Mouse (Mus musculus): Measurements from ENCODE around the gene Med12l. TPM values are rescaled to one million over a fixed set of nuclear protein-coding genes. Genes with fewer than 3 reads are reported as not detected.
"Not testable (repeated sequence)": the region's sequence is repeated elsewhere in the genome, so short reads cannot be mapped to it uniquely, and the experiment has no call there.

Med12l gene
- polyA plus RNA-seq, 1 experiment from 2014 or later, result 1.8 TPM

DNA sequence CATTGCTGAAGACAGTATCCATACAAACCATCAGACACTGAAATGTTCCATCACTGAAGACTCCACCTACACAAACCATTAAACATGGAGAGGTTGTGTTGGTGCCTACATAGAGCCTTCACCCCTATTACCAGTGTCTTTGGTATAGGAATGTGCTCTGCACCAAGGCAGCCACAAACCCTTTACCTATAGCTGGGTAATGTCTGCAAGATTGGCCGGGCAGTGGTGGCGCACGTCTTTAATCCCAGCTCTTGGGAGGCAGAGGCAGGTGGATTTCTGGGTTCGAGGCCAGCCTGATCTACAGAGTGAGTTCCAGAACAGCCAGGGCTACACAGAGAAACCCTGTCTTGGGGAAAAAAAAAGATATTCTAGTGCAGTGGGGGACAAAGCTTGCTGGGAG lies 107.7 kb downstream of the Med12l start:
- H3K36me3 ChIP-seq; H3K4me3 ChIP-seq; H3K27ac ChIP-seq; H3K27me3 ChIP-seq; H3K4me2 ChIP-seq (replicated peaks); H3K9me3 ChIP-seq; ATAC-seq (ENCODE audit: low FRiP score, low read depth); H3K4me1 ChIP-seq; H3K9ac ChIP-seq: not testable (repeated sequence)
- WGBS, result 89% methylated on average over 4 of the region's 4 CpGs

DNA sequence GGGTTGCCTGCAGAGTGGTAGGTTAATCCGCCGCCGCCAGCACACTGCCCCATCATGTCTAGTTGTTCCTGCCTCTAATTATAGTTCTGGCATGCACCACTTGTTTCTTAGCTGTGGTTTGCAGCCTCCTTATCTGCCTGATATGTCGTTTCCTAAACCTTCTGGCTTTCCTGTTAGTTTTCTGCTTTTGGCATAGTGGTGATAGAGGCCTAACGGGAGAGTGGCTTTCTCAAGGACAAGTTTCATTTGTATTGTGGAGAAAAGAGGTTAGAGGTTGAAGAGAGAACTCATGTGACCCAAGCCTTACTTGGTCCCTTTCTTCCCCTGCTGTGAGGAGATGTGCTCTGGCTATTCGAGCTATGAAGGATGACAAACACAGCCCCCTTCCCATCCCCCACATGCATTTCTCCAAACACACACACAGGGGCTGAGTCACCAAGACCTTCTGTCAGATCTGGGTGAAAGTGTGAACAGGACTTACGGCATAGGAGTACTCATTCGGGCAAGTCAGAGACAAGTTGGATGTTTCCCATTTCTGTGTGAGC lies 108.4 kb downstream of the Med12l start:
- no peaks in the 10 kb centered on the region for H3K36me3 ChIP-seq
- no peaks in the 10 kb centered on the region for H3K4me1 ChIP-seq
- WGBS, result 82% methylated on average over 8 of the region's 8 CpGs
- no peak overlapping the region for H3K4me3 ChIP-seq
- no peak for ATAC-seq (ENCODE audit: low FRiP score, low read depth)
- H3K27ac ChIP-seq, result no peak overlapping the region
- H3K9me3 ChIP-seq, result no peaks in the 10 kb centered on the region
- no peak overlapping the region for H3K4me2 ChIP-seq (replicated peaks)
- H3K27me3 ChIP-seq, result no peaks in the 10 kb centered on the region
- no peak overlapping the region for H3K9ac ChIP-seq

DNA sequence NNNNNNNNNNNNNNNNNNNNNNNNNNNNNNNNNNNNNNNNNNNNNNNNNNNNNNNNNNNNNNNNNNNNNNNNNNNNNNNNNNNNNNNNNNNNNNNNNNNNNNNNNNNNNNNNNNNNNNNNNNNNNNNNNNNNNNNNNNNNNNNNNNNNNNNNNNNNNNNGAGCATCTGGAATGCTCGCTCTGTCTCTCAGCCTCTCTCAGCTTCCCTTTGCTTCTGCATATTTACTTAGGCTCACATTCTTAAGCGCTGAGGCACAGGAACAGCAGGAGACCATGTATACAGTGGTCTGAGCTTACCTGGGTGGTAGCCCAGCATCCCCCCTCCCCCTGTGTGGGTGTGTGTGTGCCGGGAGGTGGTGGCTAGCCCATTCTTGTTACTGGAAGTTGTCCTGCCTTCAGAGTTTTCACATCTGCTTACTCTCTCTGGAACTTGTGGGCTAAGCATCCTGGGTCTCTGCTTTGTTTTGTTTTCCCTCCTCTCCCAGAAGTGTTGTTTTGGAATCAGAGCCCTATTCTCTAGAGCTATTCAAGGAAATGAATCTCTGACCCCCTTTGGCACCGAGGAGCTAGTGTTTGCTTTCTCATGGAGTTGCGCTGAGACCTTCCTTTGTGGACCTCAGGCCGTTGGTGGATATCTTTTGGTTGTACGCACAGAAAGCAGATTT lies 115.6 kb downstream of the Med12l start:
- WGBS, result 52% methylated on average over 7 of the region's 7 CpGs
- peak; percentile 60 for ATAC-seq (ENCODE audit: low FRiP score, low read depth)
- no peaks in the 10 kb centered on the region for H3K36me3 ChIP-seq

DNA sequence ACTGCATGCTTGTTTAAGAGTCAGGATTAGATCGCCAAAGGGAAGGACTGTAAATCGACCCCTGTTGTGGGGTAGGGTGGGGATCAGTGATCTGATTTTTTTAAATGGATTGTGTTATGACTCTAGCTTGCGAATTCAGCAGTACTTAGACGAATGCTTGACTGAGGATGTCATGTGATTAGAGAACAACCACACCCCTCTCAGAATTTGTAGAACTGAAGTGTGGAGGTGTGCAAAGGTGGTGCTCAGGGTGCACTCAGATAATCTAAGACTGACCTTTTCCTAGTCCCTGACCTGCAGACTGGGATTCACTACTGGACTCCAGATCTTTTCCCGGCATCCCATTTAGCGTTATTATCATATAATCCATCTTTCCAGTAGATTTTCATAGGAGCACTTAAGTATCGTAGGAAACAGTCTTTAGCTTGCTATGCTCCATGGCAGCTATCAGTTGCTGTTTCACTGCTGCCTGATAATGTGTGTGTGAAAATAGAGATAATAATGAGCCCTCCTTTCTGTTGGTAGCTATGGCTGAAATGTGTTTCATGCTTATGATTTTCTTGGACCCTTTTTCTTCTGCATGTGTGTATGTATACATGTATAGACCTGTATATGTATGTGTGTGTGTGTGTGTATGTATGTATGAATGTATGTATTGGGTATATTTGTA lies 116.3 kb downstream of the Med12l start:
- no peak for ATAC-seq (ENCODE audit: low FRiP score, low read depth)
- Histone ChIP-seq H3K36me3 (no peaks in the 10 kb centered on the region), H3K4me3 (no peak overlapping the region), H3K4me1 (peaks cover 8% of the 10 kb centered on the region), H3K27me3 (no peaks in the 10 kb centered on the region), H3K9ac (no peak overlapping the region), H3K9me3 (no peaks in the 10 kb centered on the region), H3K27ac (no peak overlapping the region), H3K4me2 (replicated peaks) (no peak overlapping the region)
- whole genome bisulfite sequencing, result 70% methylated on average over 7 of the region's 7 CpGs

More for the DNA sequence above, 115.6 kb downstream of the Med12l start:
- peak overlapping the region; percentile 33; the same call in 1 of the 2 replicates for H3K27ac ChIP-seq
- no peaks in the 10 kb centered on the region for H3K27me3 ChIP-seq
- no peak overlapping the region for H3K4me2 ChIP-seq (replicated peaks)
- H3K9me3 ChIP-seq, result no peaks in the 10 kb centered on the region
- no peak overlapping the region for H3K4me3 ChIP-seq
- H3K9ac ChIP-seq, result no peak overlapping the region
- peaks cover 8% of the 10 kb centered on the region for H3K4me1 ChIP-seq

DNA sequence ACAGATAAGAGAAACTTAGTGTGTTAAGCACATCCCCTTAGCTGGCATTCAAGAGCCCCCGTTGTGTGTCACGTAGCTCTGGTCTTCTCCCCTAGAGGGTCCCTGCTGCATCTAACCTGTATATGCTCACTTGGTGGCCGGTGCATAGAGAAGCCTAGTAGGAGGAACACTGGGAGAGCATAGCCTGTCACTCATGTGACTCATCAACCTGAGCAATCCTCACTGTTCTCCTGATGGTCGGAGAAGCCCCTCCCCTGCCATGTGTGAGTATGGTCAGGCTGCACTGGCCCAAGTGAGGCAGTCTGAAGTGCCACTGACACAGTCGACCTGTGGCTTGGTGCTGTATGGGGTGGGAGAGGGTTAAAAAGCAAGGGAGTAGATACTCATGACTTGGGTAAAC lies 119.4 kb downstream of the Med12l start:
- Histone ChIP-seq H3K36me3 (no peaks in the 10 kb centered on the region), H3K9ac (no peak overlapping the region), H3K4me2 (replicated peaks) (no peak overlapping the region), H3K27ac (no peak overlapping the region), H3K9me3 (no peaks in the 10 kb centered on the region), H3K4me3 (no peak overlapping the region), H3K27me3 (no peaks in the 10 kb centered on the region), H3K4me1 (peaks cover 8% of the 10 kb centered on the region)
- 63% methylated on average over 5 of the region's 5 CpGs for WGBS
- ATAC-seq (ENCODE audit: low FRiP score, low read depth), result no peak

DNA sequence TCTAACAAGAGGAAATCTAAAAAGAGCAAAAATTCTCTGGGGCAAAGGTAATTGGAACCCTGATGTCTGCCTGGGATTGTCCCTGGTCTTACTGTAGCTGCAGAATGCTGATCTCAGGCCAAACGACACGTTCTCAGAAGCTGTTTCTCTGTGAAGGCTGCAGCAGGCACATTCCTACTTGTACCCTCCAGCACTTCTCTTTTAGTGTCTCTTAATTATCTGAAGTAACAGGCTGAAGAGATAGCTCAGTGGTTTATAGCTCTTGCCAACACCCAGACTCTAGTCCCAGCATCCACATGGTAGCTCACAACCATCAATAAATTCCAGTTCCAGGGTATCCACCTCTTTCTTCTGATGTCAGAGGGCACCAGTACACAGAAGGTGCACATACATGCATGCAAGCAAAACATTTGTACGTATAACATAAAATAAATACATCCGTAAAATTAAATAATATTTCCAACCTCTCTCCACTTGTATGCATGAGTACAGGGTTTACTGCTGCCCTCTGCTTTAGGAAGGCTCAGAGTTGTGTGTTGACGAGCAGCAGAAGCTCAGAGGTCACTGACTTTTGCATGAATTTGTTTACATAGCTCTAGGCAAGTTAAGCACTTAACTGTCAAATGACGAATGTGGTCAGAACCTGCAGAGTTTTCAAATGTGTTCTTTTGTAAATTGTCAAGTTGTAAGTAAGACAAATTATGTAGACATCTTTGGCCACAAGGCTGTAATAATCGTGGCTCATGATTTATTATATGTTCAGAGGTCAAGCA lies 120.3 kb downstream of the Med12l start:
- Histone ChIP-seq H3K4me2 (replicated peaks) (no peak overlapping the region), H3K27me3 (no peaks in the 10 kb centered on the region), H3K9ac (no peak overlapping the region), H3K36me3 (no peaks in the 10 kb centered on the region), H3K4me1 (peaks cover 6% of the 10 kb centered on the region), H3K27ac (no peak overlapping the region), H3K4me3 (no peak overlapping the region), H3K9me3 (no peaks in the 10 kb centered on the region)
- no peak for ATAC-seq (ENCODE audit: low FRiP score, low read depth)
- WGBS, result 29% methylated on average over 7 of the region's 7 CpGs

DNA sequence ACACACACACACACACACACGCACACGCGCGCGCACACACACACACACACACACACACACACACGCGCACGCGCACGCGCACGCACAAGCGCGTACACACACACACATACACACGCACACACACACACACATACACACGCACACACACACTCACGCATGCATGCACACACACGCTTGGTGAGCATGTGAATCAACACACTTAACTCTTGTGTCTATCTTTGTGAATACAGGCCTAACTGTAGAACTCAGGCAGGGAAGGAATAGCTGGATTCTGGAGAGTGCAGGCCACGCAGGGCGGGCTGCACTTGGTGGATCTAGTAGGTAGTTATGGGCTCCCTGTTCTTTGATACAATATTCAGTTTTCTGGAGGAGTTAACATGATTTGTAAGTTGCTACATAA lies 123.1 kb downstream of the Med12l start:
- WGBS, result 82% methylated on average over 20 of the region's 20 CpGs
- ATAC-seq (ENCODE audit: low FRiP score, low read depth), result no peak
- Histone ChIP-seq H3K4me3 (no peak overlapping the region), H3K27me3 (no peaks in the 10 kb centered on the region), H3K4me2 (replicated peaks) (no peak overlapping the region), H3K27ac (no peak overlapping the region), H3K36me3 (no peaks in the 10 kb centered on the region), H3K4me1 (no peaks in the 10 kb centered on the region), H3K9me3 (no peaks in the 10 kb centered on the region), H3K9ac (no peak overlapping the region)

DNA sequence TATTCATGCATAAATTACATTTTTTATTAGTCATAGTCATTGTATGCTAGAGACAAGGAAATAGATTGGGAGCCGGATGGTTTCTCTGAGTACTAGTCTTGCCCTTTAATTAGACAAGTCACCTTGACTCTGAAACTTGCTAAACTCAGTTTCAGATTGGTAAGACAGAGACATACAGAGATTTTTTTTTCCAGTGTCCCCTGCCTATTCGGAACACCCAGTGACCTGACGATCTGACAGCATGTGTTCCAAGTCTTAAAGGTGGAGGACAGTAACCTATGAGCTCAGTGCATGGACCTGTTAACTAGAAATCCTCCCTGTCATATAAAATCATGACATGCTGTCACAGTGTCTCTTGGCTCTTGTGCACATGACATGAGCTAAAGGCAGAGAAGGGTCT lies 123.9 kb downstream of the Med12l start:
- Histone ChIP-seq H3K9me3 (no peaks in the 10 kb centered on the region), H3K9ac (no peak overlapping the region), H3K4me1 (no peaks in the 10 kb centered on the region), H3K4me2 (replicated peaks) (no peak overlapping the region), H3K4me3 (no peak overlapping the region), H3K36me3 (no peaks in the 10 kb centered on the region), H3K27ac (no peak overlapping the region), H3K27me3 (no peaks in the 10 kb centered on the region)
- WGBS, result 93% methylated on average over 3 of the region's 3 CpGs
- no peak for ATAC-seq (ENCODE audit: low FRiP score, low read depth)

DNA sequence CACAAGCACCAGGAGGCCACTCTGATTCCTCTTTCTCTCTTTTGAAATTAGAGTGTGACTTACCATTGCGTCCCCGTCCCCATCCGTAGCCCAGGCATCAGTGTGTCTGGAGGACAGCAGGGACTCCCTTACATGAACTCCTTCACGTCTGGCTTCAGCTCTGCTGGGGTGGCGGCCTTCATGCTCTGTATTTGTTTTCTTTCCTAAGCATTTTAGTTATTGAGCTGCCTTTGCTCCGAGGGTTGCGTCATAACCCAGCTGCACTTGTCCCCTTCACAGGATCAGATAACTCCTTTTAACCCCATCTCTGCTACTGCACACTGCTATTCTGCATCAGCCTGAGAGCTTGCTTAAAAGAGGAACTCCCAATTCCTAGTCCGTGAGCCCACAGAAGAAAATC lies 124.8 kb downstream of the Med12l start:
- Histone ChIP-seq H3K4me2 (replicated peaks) (no peak overlapping the region), H3K9me3 (no peaks in the 10 kb centered on the region), H3K4me3 (no peak overlapping the region), H3K36me3 (no peaks in the 10 kb centered on the region), H3K27me3 (no peaks in the 10 kb centered on the region), H3K4me1 (no peaks in the 10 kb centered on the region), H3K27ac (no peak overlapping the region), H3K9ac (no peak overlapping the region)
- no peak for ATAC-seq (ENCODE audit: low FRiP score, low read depth)
- 64% methylated on average over 8 of the region's 8 CpGs for WGBS

DNA sequence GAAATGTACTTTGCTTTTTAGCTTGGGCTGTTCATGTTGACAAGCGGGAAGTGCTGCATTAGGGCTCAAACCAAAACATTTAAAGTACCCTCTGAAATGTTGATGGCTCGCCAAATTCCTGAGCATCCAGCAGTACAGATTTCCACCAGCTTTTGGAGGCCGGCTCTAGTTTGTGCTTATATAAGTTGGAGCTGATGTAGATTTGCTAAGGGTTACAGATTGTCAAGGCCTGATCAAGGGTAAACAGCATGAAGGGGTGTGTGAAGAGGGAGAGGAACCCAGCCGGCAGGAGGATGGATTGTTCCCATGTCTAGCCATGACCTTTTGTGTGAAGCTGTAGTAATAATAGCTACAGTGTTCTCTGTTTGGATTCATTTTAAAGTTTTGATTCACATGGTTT lies 125.5 kb downstream of the Med12l start:
- 72% methylated on average over 4 of the region's 4 CpGs for WGBS
- Histone ChIP-seq H3K4me2 (replicated peaks) (no peak overlapping the region), H3K36me3 (no peaks in the 10 kb centered on the region), H3K4me3 (no peak overlapping the region), H3K9me3 (no peaks in the 10 kb centered on the region), H3K27ac (no peak overlapping the region), H3K27me3 (no peaks in the 10 kb centered on the region), H3K4me1 (no peaks in the 10 kb centered on the region), H3K9ac (no peak overlapping the region)
- no peak for ATAC-seq (ENCODE audit: low FRiP score, low read depth)

DNA sequence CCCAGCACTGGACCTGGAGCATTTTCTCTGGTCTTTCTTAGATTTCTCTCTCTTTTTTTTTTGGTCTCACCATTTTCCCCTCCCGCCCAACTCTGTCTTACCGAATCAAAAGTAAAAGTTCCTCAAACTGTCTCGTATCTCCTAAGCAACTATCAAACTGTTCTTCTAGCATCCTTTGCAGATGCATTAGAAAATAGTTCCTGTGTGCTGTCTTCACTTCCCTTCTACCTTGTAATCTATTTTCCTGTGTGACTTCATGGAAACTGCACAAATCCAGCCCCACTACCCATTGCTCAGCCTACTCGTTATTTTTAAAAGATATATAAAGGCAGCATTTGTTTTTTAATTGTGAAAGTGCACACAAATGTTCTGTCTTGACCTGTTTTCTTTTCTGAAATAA lies 126.3 kb downstream of the Med12l start:
- no peak overlapping the region for H3K9ac ChIP-seq
- no peaks in the 10 kb centered on the region for H3K9me3 ChIP-seq
- no peak overlapping the region for H3K4me2 ChIP-seq (replicated peaks)
- H3K4me3 ChIP-seq, result no peak overlapping the region
- H3K27me3 ChIP-seq, result no peaks in the 10 kb centered on the region
- WGBS, result 85% methylated on average over 4 of the region's 4 CpGs
- H3K27ac ChIP-seq, result no peak overlapping the region
- no peaks in the 10 kb centered on the region for H3K36me3 ChIP-seq
- H3K4me1 ChIP-seq, result no peaks in the 10 kb centered on the region
- no peak for ATAC-seq (ENCODE audit: low FRiP score, low read depth)

DNA sequence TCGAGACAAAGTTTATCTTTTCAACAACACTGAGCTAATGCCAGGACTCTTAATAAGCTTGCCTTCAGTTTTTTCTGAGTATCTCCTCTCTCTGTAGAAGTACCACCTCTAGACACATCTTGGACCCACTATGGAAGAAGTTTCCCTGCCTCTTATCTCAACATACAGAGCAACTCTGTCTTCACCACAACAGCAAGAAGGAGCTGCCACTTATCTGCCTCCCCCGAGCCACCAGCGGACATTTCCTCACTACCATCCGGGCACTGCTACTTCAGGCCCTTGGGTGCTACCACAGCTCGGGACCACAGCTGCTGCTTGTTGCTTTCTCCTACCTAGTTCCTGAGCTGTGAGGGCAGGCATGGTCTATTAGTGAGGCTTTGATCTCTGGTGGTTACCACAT lies 127.6 kb downstream of the Med12l start:
- WGBS, result 71% methylated on average over 5 of the region's 5 CpGs
- Histone ChIP-seq H3K27ac (no peak overlapping the region), H3K9ac (no peak overlapping the region), H3K27me3 (no peaks in the 10 kb centered on the region), H3K4me3 (no peak overlapping the region), H3K36me3 (no peaks in the 10 kb centered on the region), H3K9me3 (no peaks in the 10 kb centered on the region), H3K4me2 (replicated peaks) (no peak overlapping the region), H3K4me1 (no peaks in the 10 kb centered on the region)
- ATAC-seq (ENCODE audit: low FRiP score, low read depth), result no peak

All from limb, embryonic 13.5 days (tissue).